Mouse (Mus musculus) spleen, adult 2 months (tissue): ENCODE results near the gene Dynlrb2.

Experiments
- CTCF ChIP-seq: fragments of 200-500 bp; IDR thresholded peaks from 2 replicates; pipeline ENCODE4 v1.5.1; 2011; ENCODE audit warnings: mild to moderate bottlenecking, inconsistent platforms; ENCODE audit not compliant: insufficient read depth, insufficient read length, insufficient replicate concordance; ENCODE audit errors: extremely low read depth
- POLR2A ChIP-seq: fragments of 200-500 bp; IDR thresholded peaks from 2 replicates; pipeline ENCODE4 v1.6.1; 2011; ENCODE audit warnings: low read depth, low read length, inconsistent platforms

GRCm38 (mm10) chr8:116466586-116466985, 38.2 kb upstream of the Dynlrb2 start:
- no peak for TF ChIP-seq POLR2A
- TF ChIP-seq CTCF = no peak
